Mouse (Mus musculus) heart, adult 2 months (tissue): Measurements from ENCODE around the gene Nipa2.

Experiments used
- CTCF ChIP-seq: fragments of 200-600 bp; IDR thresholded peaks from 2 replicates; pipeline ENCODE4 v1.8.1; 2022; ENCODE audit warnings: antibody characterized with exemption, mild to moderate bottlenecking, moderate library complexity
- EP300 ChIP-seq: fragments of 200-500 bp; IDR thresholded peaks from 2 replicates; pipeline ENCODE4 v1.6.1; 2011; ENCODE audit warnings: low read depth, low read length, control low read depth; ENCODE audit not compliant: insufficient read depth
- POLR2A ChIP-seq: fragments of 200-500 bp; IDR thresholded peaks from 2 replicates; pipeline ENCODE4 v1.6.1; 2011; ENCODE audit warnings: mild to moderate bottlenecking, low read depth, low read length, control low read depth; ENCODE audit not compliant: insufficient read depth

DNA sequence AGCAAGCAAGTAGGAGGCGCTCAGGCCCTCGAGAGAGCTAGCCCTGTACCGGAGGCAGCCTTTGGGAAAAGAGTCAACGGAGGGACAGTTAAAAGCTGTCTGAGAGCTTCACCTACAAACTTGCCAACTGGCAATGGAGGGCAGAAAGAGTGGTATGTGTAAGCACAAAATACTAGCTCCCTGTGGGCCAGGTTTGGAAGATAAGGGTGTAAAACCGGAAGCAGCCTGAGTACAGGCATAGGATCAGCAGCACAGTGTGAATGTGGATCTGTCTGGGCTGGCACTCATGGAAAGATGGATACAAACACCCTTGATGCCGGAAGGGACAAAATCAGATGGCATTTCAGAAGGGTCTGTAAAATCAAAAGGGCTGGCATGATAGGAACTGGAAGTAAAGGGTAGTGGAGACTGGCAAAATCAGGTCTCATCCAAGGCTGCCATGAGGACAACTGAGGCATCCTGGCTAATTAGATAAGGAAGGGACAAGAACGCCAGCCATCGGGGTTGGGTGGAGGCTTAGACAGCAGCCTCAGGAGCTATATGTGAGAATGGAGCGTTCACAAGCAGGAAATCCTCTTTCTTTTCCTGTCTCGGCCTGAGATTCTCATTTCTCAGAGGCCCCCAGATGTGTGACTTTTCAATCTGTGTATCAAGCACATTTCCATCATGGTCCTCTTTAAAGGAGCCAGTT lies 19.9 kb upstream of the Nipa2 start:
- TF ChIP-seq CTCF (no peak), POLR2A (no peak), EP300 (no peak)
